Mouse (Mus musculus): ENCODE results near the gene Tssk2. TPM values are rescaled to one million over a fixed set of nuclear protein-coding genes. Genes with fewer than 3 reads are reported as not detected.

The Tssk2 gene
- polyA plus RNA-seq, 1 experiment from 2014 or later: not detected

- Histone ChIP-seq H3K36me3 (peaks cover 18% of the 10 kb centered on the region), H3K27me3 (no peaks in the 10 kb centered on the region), H3K4me1 (peaks cover 18% of the 10 kb centered on the region), H3K9me3 (replicated peaks) (no peaks in the 10 kb centered on the region), H3K4me2 (replicated peaks) (no peak overlapping the region), H3K4me3 (replicated peaks) (no peak overlapping the region), H3K27ac (replicated peaks) (0 out of 2 replicates have a peak overlapping the region, but pooled peaks have one; percentile 39), H3K9ac (no peak overlapping the region)
- ATAC-seq (ENCODE audit: insufficient number of reproducible peaks, low FRiP score, low TSS enrichment, low read depth): no peak
- WGBS: 54% methylated on average over 2 of the region's 2 CpGs
Measured at GRCm38 (mm10) chr16:17929631-17930030, 31.2 kb downstream of the Tssk2 start.

- WGBS: 72% methylated on average over 5 of the region's 5 CpGs
- H3K4me1 ChIP-seq: peaks cover 11% of the 10 kb centered on the region
- no peak overlapping the region for H3K9ac ChIP-seq
- no peaks in the 10 kb centered on the region for H3K36me3 ChIP-seq
- H3K27ac ChIP-seq (replicated peaks): no peak overlapping the region
- H3K27me3 ChIP-seq: no peaks in the 10 kb centered on the region
- ATAC-seq (ENCODE audit: insufficient number of reproducible peaks, low FRiP score, low TSS enrichment, low read depth): no peak
- H3K4me3 ChIP-seq (replicated peaks): no peak overlapping the region
- no peaks in the 10 kb centered on the region for H3K9me3 ChIP-seq (replicated peaks)
- no peak overlapping the region for H3K4me2 ChIP-seq (replicated peaks)
Measured at GRCm38 (mm10) chr16:17931906-17932460, 33.5 kb downstream of the Tssk2 start.

GRCm38 (mm10) chr16:17933594-17934444, 35.4 kb downstream of the Tssk2 start:
- no peak for ATAC-seq (ENCODE audit: insufficient number of reproducible peaks, low FRiP score, low TSS enrichment, low read depth)

GRCm38 (mm10) chr16:17934445-17934910, 36.0 kb downstream of the Tssk2 start:
- no peak overlapping the region for H3K4me2 ChIP-seq (replicated peaks)
- 0 out of 2 replicates have a peak, but pooled peaks cover 4% of the 10 kb centered on the region for H3K4me1 ChIP-seq
- H3K27ac ChIP-seq (replicated peaks): no peak overlapping the region
- WGBS: 54% methylated on average over 3 of the region's 3 CpGs
- H3K9ac ChIP-seq: no peak overlapping the region
- no peaks in the 10 kb centered on the region for H3K9me3 ChIP-seq (replicated peaks)
- no peaks in the 10 kb centered on the region for H3K27me3 ChIP-seq
- no peak for ATAC-seq (ENCODE audit: insufficient number of reproducible peaks, low FRiP score, low TSS enrichment, low read depth)
- no peaks in the 10 kb centered on the region for H3K36me3 ChIP-seq
- H3K4me3 ChIP-seq (replicated peaks): no peak overlapping the region

More at GRCm38 (mm10) chr16:17933594-17934444, 35.4 kb downstream of the Tssk2 start:
- no peaks in the 10 kb centered on the region for H3K27me3 ChIP-seq
- 66% methylated on average over 9 of the region's 9 CpGs for WGBS
- no peak overlapping the region for H3K4me3 ChIP-seq (replicated peaks)
- no peak overlapping the region for H3K9ac ChIP-seq
- H3K36me3 ChIP-seq: no peaks in the 10 kb centered on the region
- no peak overlapping the region for H3K4me2 ChIP-seq (replicated peaks)
- H3K27ac ChIP-seq (replicated peaks): no peak overlapping the region
- H3K4me1 ChIP-seq: peaks cover 2% of the 10 kb centered on the region
- H3K9me3 ChIP-seq (replicated peaks): no peaks in the 10 kb centered on the region

- Histone ChIP-seq H3K4me2 (replicated peaks) (no peak overlapping the region), H3K4me1 (0 out of 2 replicates have a peak, but pooled peaks cover 4% of the 10 kb centered on the region), H3K9me3 (replicated peaks) (no peaks in the 10 kb centered on the region), H3K27ac (replicated peaks) (no peak overlapping the region), H3K9ac (no peak overlapping the region), H3K4me3 (replicated peaks) (no peak overlapping the region), H3K27me3 (no peaks in the 10 kb centered on the region), H3K36me3 (no peaks in the 10 kb centered on the region)
- ATAC-seq (ENCODE audit: insufficient number of reproducible peaks, low FRiP score, low TSS enrichment, low read depth): no peak
- 78% methylated on average over 10 of the region's 10 CpGs for WGBS
Measured at GRCm38 (mm10) chr16:17936776-17937175, 38.3 kb downstream of the Tssk2 start.

GRCm38 (mm10) chr16:17938187-17938586, 39.8 kb downstream of the Tssk2 start:
- H3K4me3 ChIP-seq (replicated peaks): no peak overlapping the region
- 0 out of 2 replicates have a peak, but pooled peaks cover 4% of the 10 kb centered on the region for H3K4me1 ChIP-seq
- no peaks in the 10 kb centered on the region for H3K9me3 ChIP-seq (replicated peaks)
- H3K4me2 ChIP-seq (replicated peaks): no peak overlapping the region
- H3K9ac ChIP-seq: no peak overlapping the region
- no peaks in the 10 kb centered on the region for H3K36me3 ChIP-seq
- WGBS: 80% methylated on average over 7 of the region's 7 CpGs
- H3K27ac ChIP-seq (replicated peaks): no peak overlapping the region
- H3K27me3 ChIP-seq: no peaks in the 10 kb centered on the region
- ATAC-seq (ENCODE audit: insufficient number of reproducible peaks, low FRiP score, low TSS enrichment, low read depth): no peak

GRCm38 (mm10) chr16:17938821-17939220, 40.4 kb downstream of the Tssk2 start:
- Histone ChIP-seq H3K27ac (replicated peaks) (no peak overlapping the region), H3K4me2 (replicated peaks) (no peak overlapping the region), H3K4me1 (0 out of 2 replicates have a peak, but pooled peaks cover 4% of the 10 kb centered on the region), H3K27me3 (no peaks in the 10 kb centered on the region), H3K9ac (no peak overlapping the region), H3K4me3 (replicated peaks) (no peak overlapping the region), H3K9me3 (replicated peaks) (no peaks in the 10 kb centered on the region), H3K36me3 (no peaks in the 10 kb centered on the region)
- WGBS: 12% methylated on average over 7 of the region's 7 CpGs
- peak; percentile 65 for ATAC-seq (ENCODE audit: insufficient number of reproducible peaks, low FRiP score, low TSS enrichment, low read depth)

GRCm38 (mm10) chr16:17939255-17939751, 40.9 kb downstream of the Tssk2 start:
- Histone ChIP-seq H3K9me3 (replicated peaks) (no peaks in the 10 kb centered on the region), H3K36me3 (no peaks in the 10 kb centered on the region), H3K9ac (no peak overlapping the region), H3K27me3 (no peaks in the 10 kb centered on the region), H3K4me3 (replicated peaks) (no peak overlapping the region), H3K4me2 (replicated peaks) (no peak overlapping the region), H3K27ac (replicated peaks) (no peak overlapping the region), H3K4me1 (0 out of 2 replicates have a peak, but pooled peaks cover 4% of the 10 kb centered on the region)
- ATAC-seq (ENCODE audit: insufficient number of reproducible peaks, low FRiP score, low TSS enrichment, low read depth): no peak
- WGBS: 54% methylated on average over 9 of the region's 9 CpGs

GRCm38 (mm10) chr16:17943466-17943865, 45.0 kb downstream of the Tssk2 start:
- Histone ChIP-seq H3K36me3 (no peaks in the 10 kb centered on the region), H3K27me3 (no peaks in the 10 kb centered on the region), H3K4me2 (replicated peaks) (no peak overlapping the region), H3K9me3 (replicated peaks) (no peaks in the 10 kb centered on the region), H3K4me3 (replicated peaks) (no peak overlapping the region), H3K4me1 (0 out of 2 replicates have a peak, but pooled peaks cover 4% of the 10 kb centered on the region), H3K27ac (replicated peaks) (no peak overlapping the region), H3K9ac (no peak overlapping the region)
- WGBS: 52% methylated on average over 8 of the region's 8 CpGs
- no peak for ATAC-seq (ENCODE audit: insufficient number of reproducible peaks, low FRiP score, low TSS enrichment, low read depth)

- no peaks in the 10 kb centered on the region for H3K36me3 ChIP-seq
- no peak for ATAC-seq (ENCODE audit: insufficient number of reproducible peaks, low FRiP score, low TSS enrichment, low read depth)
- no peaks in the 10 kb centered on the region for H3K9me3 ChIP-seq (replicated peaks)
- no peak overlapping the region for H3K4me3 ChIP-seq (replicated peaks)
- no peak overlapping the region for H3K9ac ChIP-seq
- H3K27me3 ChIP-seq: no peaks in the 10 kb centered on the region
- no peak overlapping the region for H3K27ac ChIP-seq (replicated peaks)
- no peak overlapping the region for H3K4me2 ChIP-seq (replicated peaks)
- 51% methylated on average over 7 of the region's 7 CpGs for WGBS
- 0 out of 2 replicates have a peak, but pooled peaks cover 2% of the 10 kb centered on the region for H3K4me1 ChIP-seq
Measured at GRCm38 (mm10) chr16:17945081-17945831, 46.8 kb downstream of the Tssk2 start.

Data from embryonic facial prominence, embryonic 15.5 days (tissue).